Mouse (Mus musculus): ENCODE measurements around the gene Vrk3. TPM values are rescaled to one million over a fixed set of nuclear protein-coding genes. Genes with fewer than 3 reads are reported as not detected.
"Not testable (repeated sequence)": the region's sequence is repeated elsewhere in the genome, so short reads cannot be mapped to it uniquely, and the experiment has no call there.

Gene Vrk3
- polyA plus RNA-seq, 2 experiments = 20.4 to 22.2 TPM

DNA sequence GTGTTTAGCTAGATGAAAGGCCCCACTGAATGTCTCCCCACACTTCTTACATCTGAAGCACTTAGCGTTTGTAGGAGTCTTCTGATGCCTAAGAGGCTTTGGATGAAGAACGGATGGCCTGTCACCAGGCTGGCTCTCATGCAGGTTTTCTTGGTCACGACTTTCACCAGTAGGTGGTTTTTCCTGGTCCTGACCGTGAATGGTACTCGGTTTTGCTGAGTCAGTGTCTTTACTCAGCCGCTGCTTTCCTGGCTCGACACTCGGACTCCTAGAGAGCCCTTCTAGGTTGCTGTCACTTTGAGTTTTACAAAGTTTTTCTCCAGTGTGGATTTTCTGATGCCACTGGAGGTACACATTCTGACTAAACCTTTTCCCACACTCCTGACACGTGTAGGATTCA is 14.5 kb upstream of the Vrk3 start:
- H3K36me3 ChIP-seq (replicated peaks; ENCODE audit: control insufficient read depth, insufficient read depth, low read depth) = no peaks in the 10 kb centered on the region
- TF ChIP-seq CTCF (IDR thresholded peaks at IDR 0.05; ENCODE audit: low read depth) (no peak), EP300 (IDR thresholded peaks at IDR 0.05; ENCODE audit: low read depth) (no peak)
- 79% methylated on average over 9 of the region's 9 CpGs for WGBS (ENCODE audit: insufficient replicate concordance)
- H3K27ac ChIP-seq = no peak overlapping the region
- no peaks in the 10 kb centered on the region for H3K4me1 ChIP-seq (replicated peaks; ENCODE audit: control insufficient read depth in 2 of 2, insufficient read depth in 2 of 2, low read length in 1 of 2)
- DNase-seq (ENCODE audit: low read depth in 3 of 3, low spot score in 3 of 3) = no peak
- no peaks in the 10 kb centered on the region for H3K9me3 ChIP-seq (ENCODE audit: control insufficient read depth, low read length)
- no peak overlapping the region for H3K4me3 ChIP-seq (ENCODE audit: insufficient read depth in 1 of 2, low read depth in 2 of 2, low read length in 2 of 2)
- no peak for ATAC-seq (ENCODE audit: insufficient read depth)
- no peak overlapping the region for H3K9ac ChIP-seq (replicated peaks)
- H3K4me2 ChIP-seq (ENCODE audit: low read depth) = no peak overlapping the region
- no peaks in the 10 kb centered on the region for H3K27me3 ChIP-seq (ENCODE audit: control insufficient read depth, insufficient read depth, low read length)

DNA sequence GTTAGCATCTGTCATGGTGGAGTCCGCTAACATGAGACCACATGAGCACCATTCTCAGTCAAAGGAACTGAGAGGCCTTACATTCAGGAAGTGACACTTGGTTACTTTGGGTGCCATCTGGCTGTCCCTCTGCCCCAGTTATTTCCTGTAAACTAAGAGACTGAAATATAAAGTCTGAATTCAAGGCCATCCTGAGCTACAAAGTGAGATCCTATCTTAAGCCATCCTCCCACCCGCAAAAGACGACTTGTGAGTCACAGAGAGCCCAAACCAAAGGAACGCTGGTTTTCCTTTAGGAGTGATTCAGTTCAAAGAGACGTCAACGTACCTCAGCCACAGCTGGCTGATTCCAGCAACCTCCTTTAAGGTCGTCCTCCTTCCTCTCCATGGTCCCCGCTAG is 6.9 kb upstream of the Vrk3 start:
- TF ChIP-seq CTCF (IDR thresholded peaks at IDR 0.05; ENCODE audit: low read depth) (no peak), EP300 (IDR thresholded peaks at IDR 0.05; ENCODE audit: low read depth) (no peak)
- Histone ChIP-seq H3K9me3 (ENCODE audit: control insufficient read depth, low read length) (no peaks in the 10 kb centered on the region), H3K36me3 (replicated peaks; ENCODE audit: control insufficient read depth, insufficient read depth, low read depth) (no peaks in the 10 kb centered on the region), H3K27ac (no peak overlapping the region), H3K4me2 (ENCODE audit: low read depth) (no peak overlapping the region), H3K4me1 (replicated peaks; ENCODE audit: control insufficient read depth in 2 of 2, insufficient read depth in 2 of 2, low read length in 1 of 2) (peaks cover 0 to 4% of the 10 kb centered on the region in 2 experiments; a peak in 2 of 4 replicates), H3K4me3 (ENCODE audit: insufficient read depth in 1 of 2, low read depth in 2 of 2, low read length in 2 of 2) (no peak overlapping the region), H3K27me3 (ENCODE audit: control insufficient read depth, insufficient read depth, low read length) (no peaks in the 10 kb centered on the region), H3K9ac (replicated peaks) (no peak overlapping the region)
- ATAC-seq (ENCODE audit: insufficient read depth) (no peak), DNase-seq (ENCODE audit: low read depth in 3 of 3, low spot score in 3 of 3) (no peak)
- WGBS (ENCODE audit: insufficient replicate concordance) = 63% methylated on average over 8 of the region's 8 CpGs

DNA sequence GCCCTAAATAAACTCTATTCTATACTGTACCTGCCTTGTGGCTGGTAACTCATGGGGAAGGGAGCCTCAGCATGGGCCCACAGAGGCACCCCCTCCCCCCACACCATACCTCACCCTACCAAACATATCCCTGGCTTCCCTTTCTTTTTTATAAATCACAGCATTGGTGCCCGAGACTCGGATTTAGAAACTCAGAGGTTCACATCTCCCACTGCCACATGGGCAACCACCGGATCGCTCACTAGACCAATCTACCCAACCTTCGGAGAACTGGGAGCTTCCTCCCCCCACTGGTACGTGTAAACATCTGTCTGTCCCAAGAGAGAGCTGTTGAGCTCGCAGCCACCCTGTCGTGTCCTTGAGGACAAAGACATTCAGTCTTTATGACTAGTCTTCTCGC is 3.9 kb upstream of the Vrk3 start:
- no peaks in the 10 kb centered on the region for H3K36me3 ChIP-seq (replicated peaks; ENCODE audit: control insufficient read depth, insufficient read depth, low read depth)
- no peak overlapping the region for H3K4me3 ChIP-seq (ENCODE audit: insufficient read depth in 1 of 2, low read depth in 2 of 2, low read length in 2 of 2)
- H3K9me3 ChIP-seq (ENCODE audit: control insufficient read depth, low read length) = no peaks in the 10 kb centered on the region
- TF ChIP-seq EP300 (IDR thresholded peaks at IDR 0.05; ENCODE audit: low read depth) = no peak
- no peak for TF ChIP-seq CTCF (IDR thresholded peaks at IDR 0.05; ENCODE audit: low read depth)
- 56% methylated on average over 9 of the region's 9 CpGs for whole genome bisulfite sequencing (ENCODE audit: insufficient replicate concordance)
- H3K4me2 ChIP-seq (ENCODE audit: low read depth) = no peak overlapping the region
- peaks cover 10 to 12% of the 10 kb centered on the region in 2 experiments for H3K4me1 ChIP-seq (replicated peaks; ENCODE audit: control insufficient read depth in 2 of 2, insufficient read depth in 2 of 2, low read length in 1 of 2)
- no peak for DNase-seq (ENCODE audit: low read depth in 3 of 3, low spot score in 3 of 3)
- no peaks in the 10 kb centered on the region for H3K27me3 ChIP-seq (ENCODE audit: control insufficient read depth, insufficient read depth, low read length)
- no peak overlapping the region for H3K9ac ChIP-seq (replicated peaks)
- no peak for ATAC-seq (ENCODE audit: insufficient read depth)
- no peak overlapping the region for H3K27ac ChIP-seq

DNA sequence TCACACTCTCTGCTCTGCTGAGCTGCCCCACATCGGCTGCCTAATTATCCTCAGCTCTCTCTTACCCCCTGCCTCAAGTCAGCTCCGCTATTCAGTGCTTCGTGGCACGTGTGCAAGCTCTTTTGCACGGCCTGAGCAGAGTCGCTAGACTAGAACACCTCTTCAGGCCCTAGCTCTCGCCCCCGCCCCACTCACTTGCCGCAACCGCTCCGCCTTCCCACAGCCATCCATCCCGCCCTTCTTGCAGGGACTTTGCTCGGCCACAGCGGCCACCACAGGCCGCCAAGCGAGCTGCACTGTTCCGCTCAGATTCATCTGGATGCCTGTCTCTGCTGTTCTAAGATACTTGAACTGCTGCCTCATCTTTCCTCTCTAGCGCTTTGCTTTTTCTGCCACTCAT is 3.1 kb upstream of the Vrk3 start:
- H3K27ac ChIP-seq = no peak overlapping the region
- ATAC-seq (ENCODE audit: insufficient read depth) = no peak
- H3K4me1 ChIP-seq (replicated peaks; ENCODE audit: control insufficient read depth in 2 of 2, insufficient read depth in 2 of 2, low read length in 1 of 2) = peaks cover 14 to 18% of the 10 kb centered on the region in 2 experiments
- H3K36me3 ChIP-seq (replicated peaks; ENCODE audit: control insufficient read depth, insufficient read depth, low read depth) = no peaks in the 10 kb centered on the region
- H3K27me3 ChIP-seq (ENCODE audit: control insufficient read depth, insufficient read depth, low read length) = no peaks in the 10 kb centered on the region
- no peaks in the 10 kb centered on the region for H3K9me3 ChIP-seq (ENCODE audit: control insufficient read depth, low read length)
- 2% methylated on average over 18 of the region's 18 CpGs for WGBS (ENCODE audit: insufficient replicate concordance)
- no peak overlapping the region for H3K9ac ChIP-seq (replicated peaks)
- peak; percentile 41 to 59 (median 47) for DNase-seq (ENCODE audit: low read depth in 3 of 3, low spot score in 3 of 3)
- H3K4me2 ChIP-seq (ENCODE audit: low read depth) = peak overlapping the region; percentile 53
- H3K4me3 ChIP-seq (ENCODE audit: insufficient read depth in 1 of 2, low read depth in 2 of 2, low read length in 2 of 2) = peak overlapping the region; percentile 12 to 46; a peak in 3 of 4 replicates
- peak; percentile 91 for TF ChIP-seq CTCF (IDR thresholded peaks at IDR 0.05; ENCODE audit: low read depth)
- TF ChIP-seq EP300 (IDR thresholded peaks at IDR 0.05; ENCODE audit: low read depth) = no peak

DNA sequence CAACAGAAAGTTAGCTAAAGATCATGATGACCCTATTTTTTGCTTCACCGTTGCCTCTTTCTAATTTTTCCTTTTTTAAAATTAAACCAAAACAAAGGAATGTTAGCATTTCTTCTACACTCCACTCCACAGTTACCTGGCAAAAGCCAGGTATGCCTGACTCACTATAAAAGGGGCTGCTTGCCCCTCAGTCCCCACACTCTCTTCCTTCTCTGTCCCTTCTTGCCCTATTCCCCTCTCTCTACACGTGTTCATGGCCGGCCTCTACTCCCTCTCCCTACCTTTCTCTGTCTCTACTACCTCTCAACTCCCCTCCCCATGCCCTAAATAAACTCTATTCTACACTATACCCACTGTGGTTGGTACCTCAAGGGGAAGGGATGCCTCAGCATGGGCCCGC is 1.1 kb upstream of the Vrk3 start:
- DNase-seq (ENCODE audit: low read depth in 3 of 3, low spot score in 3 of 3) (no peak), ATAC-seq (ENCODE audit: insufficient read depth) (no peak)
- TF ChIP-seq CTCF (IDR thresholded peaks at IDR 0.05; ENCODE audit: low read depth) (no peak), EP300 (IDR thresholded peaks at IDR 0.05; ENCODE audit: low read depth) (no peak)
- no peaks in the 10 kb centered on the region for H3K27me3 ChIP-seq (ENCODE audit: control insufficient read depth, insufficient read depth, low read length)
- H3K27ac ChIP-seq = no peak overlapping the region
- H3K9ac ChIP-seq (replicated peaks) = peak overlapping the region; percentile 74
- peaks cover 14 to 18% of the 10 kb centered on the region in 2 experiments for H3K4me1 ChIP-seq (replicated peaks; ENCODE audit: control insufficient read depth in 2 of 2, insufficient read depth in 2 of 2, low read length in 1 of 2)
- WGBS (ENCODE audit: insufficient replicate concordance) = 63% methylated on average over 4 of the region's 4 CpGs
- H3K9me3 ChIP-seq (ENCODE audit: control insufficient read depth, low read length) = no peaks in the 10 kb centered on the region
- peak overlapping the region; percentile 79 for H3K4me2 ChIP-seq (ENCODE audit: low read depth)
- H3K36me3 ChIP-seq (replicated peaks; ENCODE audit: control insufficient read depth, insufficient read depth, low read depth) = no peaks in the 10 kb centered on the region; the same call in 1 of the 2 replicates
- peak overlapping the region; percentile 74 to 82; a peak in 3 of 4 replicates for H3K4me3 ChIP-seq (ENCODE audit: insufficient read depth in 1 of 2, low read depth in 2 of 2, low read length in 2 of 2)

DNA sequence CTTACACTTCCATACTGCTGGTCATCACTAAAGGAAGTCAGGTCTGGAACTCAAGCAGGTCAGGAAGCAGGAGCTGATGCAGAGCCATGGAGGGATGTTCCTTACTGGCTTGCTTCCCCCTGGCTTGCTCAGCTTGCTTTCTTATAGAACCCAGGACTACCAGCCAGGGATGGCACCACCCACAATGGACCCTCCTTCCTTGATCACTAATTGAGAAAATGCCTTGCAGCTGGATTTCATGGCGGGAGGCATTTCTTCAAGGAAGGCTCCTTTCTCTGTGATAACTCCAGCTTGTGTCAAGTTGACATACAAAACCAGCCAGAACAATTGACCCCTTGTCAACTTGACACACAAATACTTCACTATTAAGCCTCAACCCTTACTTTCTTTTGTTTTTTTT is 2.7 kb downstream of the Vrk3 start, which contains the start of gene Zfp473:
Zfp473 (minus strand) TSS at position 101 of the 400 bp plus-strand sequence.
- not testable (repeated sequence) for H3K27me3 ChIP-seq (ENCODE audit: control insufficient read depth, insufficient read depth, low read length); ATAC-seq (ENCODE audit: insufficient read depth); DNase-seq (ENCODE audit: low read depth in 3 of 3, low spot score in 3 of 3); H3K4me3 ChIP-seq (ENCODE audit: insufficient read depth in 1 of 2, low read depth in 2 of 2, low read length in 2 of 2); H3K9ac ChIP-seq (replicated peaks); H3K9me3 ChIP-seq (ENCODE audit: control insufficient read depth, low read length); H3K27ac ChIP-seq
- Histone ChIP-seq H3K36me3 (replicated peaks; ENCODE audit: control insufficient read depth, insufficient read depth, low read depth) (peaks cover 18% of the 10 kb centered on the region), H3K4me1 (replicated peaks; ENCODE audit: control insufficient read depth in 2 of 2, insufficient read depth in 2 of 2, low read length in 1 of 2) (peaks cover 9 to 18% of the 10 kb centered on the region in 2 experiments), H3K4me2 (ENCODE audit: low read depth) (peak within 1 kb of the TSS; percentile 94)
- 80% methylated on average over 1 of the region's 1 CpGs for WGBS (ENCODE audit: insufficient replicate concordance)
